Mouse (Mus musculus) bone marrow macrophage, adult 2 months (primary cell): ENCODE results near the gene Ropn1.

Source experiments
- CTCF ChIP-seq: IDR thresholded peaks from 2 replicates; pipeline ENCODE4 v1.5.1; 2012; ENCODE audit warnings: low read depth, mild to moderate bottlenecking, low read length, moderate library complexity
- POLR2A ChIP-seq: IDR thresholded peaks from 2 replicates; pipeline ENCODE4 v1.6.1; 2012; ENCODE audit warnings: mild to moderate bottlenecking, low read depth, low read length, borderline replicate concordance

DNA sequence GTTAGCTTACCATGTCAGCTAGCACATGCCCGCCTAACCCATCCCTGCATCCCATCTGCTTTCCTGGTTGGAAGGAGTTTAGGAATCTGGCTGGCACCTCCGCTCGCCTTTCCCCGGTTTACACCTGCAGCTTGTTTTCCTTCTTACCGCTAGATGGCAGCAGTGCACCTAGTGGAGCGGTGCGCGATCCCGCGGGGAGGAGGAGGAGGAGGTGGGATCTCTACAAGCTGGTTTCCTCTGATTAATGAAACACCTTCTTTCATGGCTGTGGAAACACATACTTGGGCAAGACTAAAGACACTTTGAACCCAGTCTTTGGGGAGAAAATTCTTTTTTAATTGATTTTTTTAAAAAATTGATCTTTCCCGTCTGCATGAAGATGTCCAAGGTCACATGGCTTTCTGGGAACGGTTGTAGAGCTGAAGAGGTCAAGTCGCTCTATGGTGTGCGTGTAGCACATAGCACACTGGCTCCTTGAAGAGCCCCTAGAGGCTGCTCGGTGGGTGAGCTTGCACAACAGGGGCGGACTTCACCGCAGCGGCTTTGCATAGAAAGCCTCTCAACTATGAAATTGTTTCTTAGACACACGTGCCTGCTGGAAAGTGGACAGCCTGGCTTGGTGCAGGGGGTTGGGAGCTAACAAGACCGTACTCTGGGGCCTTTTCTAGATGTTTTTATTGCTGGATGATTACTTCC is 17.5 kb downstream of the Ropn1 start:
- TF ChIP-seq CTCF = peak; percentile 79
- no peak for TF ChIP-seq POLR2A
